Mouse (Mus musculus): ENCODE results near the gene Nin.

DNA sequence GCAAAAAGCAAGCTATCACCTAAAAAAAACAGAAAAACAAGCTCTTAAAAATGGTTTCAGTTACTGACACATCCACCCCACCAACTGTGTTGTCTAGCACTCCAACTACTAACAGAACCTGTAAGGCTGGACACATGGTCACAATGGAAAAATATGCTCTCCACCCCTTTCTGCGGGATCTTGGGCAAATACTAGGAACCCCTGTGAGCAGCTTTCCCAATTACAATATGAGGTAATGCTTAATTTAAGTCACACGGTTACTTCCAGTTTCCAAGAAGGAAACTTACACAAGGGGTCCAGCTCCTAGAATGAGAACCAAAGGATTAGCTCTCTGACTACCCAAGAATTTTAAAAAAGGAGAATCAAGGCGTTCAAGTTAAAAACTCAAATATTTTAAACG lies 128.0 kb downstream of the Nin start:
- TF ChIP-seq POLR2A (IDR thresholded peaks at IDR 0.05; ENCODE audit: insufficient read length, low read depth) (no peak), REST (IDR thresholded peaks at IDR 0.05; ENCODE audit: insufficient read depth, insufficient read length) (no peak), E2F4 (IDR thresholded peaks at IDR 0.05; ENCODE audit: insufficient read depth) (no peak), MAX (IDR thresholded peaks at IDR 0.05; ENCODE audit: low read depth) (no peak), POLR2AphosphoS2 (IDR thresholded peaks at IDR 0.05; ENCODE audit: insufficient read length, low read depth) (no peak), USF1 (IDR thresholded peaks at IDR 0.05; ENCODE audit: low read depth) (no peak), MYOD1 (IDR thresholded peaks at IDR 0.05; ENCODE audit: control insufficient read depth in 1 of 3, insufficient read length in 2 of 3, low read depth in 2 of 3) (no peak), TCF3 (IDR thresholded peaks at IDR 0.05; ENCODE audit: insufficient read length, low read depth) (no peak), TCF12 (IDR thresholded peaks at IDR 0.05; ENCODE audit: insufficient read depth, poor library complexity, severe bottlenecking) (no peak), SRF (IDR thresholded peaks at IDR 0.05; ENCODE audit: control insufficient read depth, insufficient read length, low read depth) (no peak), MYOG (IDR thresholded peaks at IDR 0.05; ENCODE audit: control insufficient read depth in 1 of 3, insufficient read depth in 1 of 3, insufficient read length in 2 of 3, low read depth in 2 of 3) (no peak), CEBPB (IDR thresholded peaks at IDR 0.05; ENCODE audit: insufficient read depth, poor library complexity, severe bottlenecking) (no peak)
